Mouse (Mus musculus): ENCODE measurements around the gene Asf1b.

Gene Asf1b

GRCm38 (mm10) chr8:83955106-83955957 lies at the start of gene Asf1b, which contains the start of gene Gm10644:
Gene Asf1b, plus strand, starts transcription at chr8:83955507.
Gene Gm10644, minus strand, starts transcription at chr8:83955205.
- peak; percentile 90 to 91 for DNase-seq (ENCODE audit: low spot score in 2 of 2)

GRCm38 (mm10) chr8:83908583-83908982 lies 46.7 kb upstream of the Asf1b start:
- no peak for DNase-seq (ENCODE audit: low spot score in 2 of 2)

GRCm38 (mm10) chr8:83909311-83909710 lies 46.0 kb upstream of the Asf1b start:
- no peak for DNase-seq (ENCODE audit: low spot score in 2 of 2)

- no peak for DNase-seq (ENCODE audit: low spot score in 2 of 2)
Measured at GRCm38 (mm10) chr8:83911809-83912731, 43.2 kb upstream of the Asf1b start.

- DNase-seq (ENCODE audit: low spot score in 2 of 2) = no peak
Measured at GRCm38 (mm10) chr8:83914232-83914631, 41.1 kb upstream of the Asf1b start.

GRCm38 (mm10) chr8:83914860-83915259 lies 40.4 kb upstream of the Asf1b start:
- DNase-seq (ENCODE audit: low spot score in 2 of 2) = no peak

GRCm38 (mm10) chr8:83916015-83916414 lies 39.3 kb upstream of the Asf1b start:
- no peak for DNase-seq (ENCODE audit: low spot score in 2 of 2)

- DNase-seq (ENCODE audit: low spot score in 2 of 2) = no peak
Measured at GRCm38 (mm10) chr8:83917566-83917965, 37.7 kb upstream of the Asf1b start.

GRCm38 (mm10) chr8:83921558-83921957 lies 33.7 kb upstream of the Asf1b start:
- DNase-seq (ENCODE audit: low spot score in 2 of 2) = peak in 1 of 2 experiments; percentile 64

GRCm38 (mm10) chr8:83922727-83923126 lies 32.6 kb upstream of the Asf1b start:
- DNase-seq (ENCODE audit: low spot score in 2 of 2) = no peak

- no peak for DNase-seq (ENCODE audit: low spot score in 2 of 2)
Measured at GRCm38 (mm10) chr8:83924585-83924984, 30.7 kb upstream of the Asf1b start.

- no peak for DNase-seq (ENCODE audit: low spot score in 2 of 2)
Measured at GRCm38 (mm10) chr8:83926266-83926665, 29.0 kb upstream of the Asf1b start.

GRCm38 (mm10) chr8:83934222-83934621 lies 21.1 kb upstream of the Asf1b start:
- peak in 1 of 2 experiments; percentile 5 for DNase-seq (ENCODE audit: low spot score in 2 of 2)

GRCm38 (mm10) chr8:83934994-83935393 lies 20.3 kb upstream of the Asf1b start:
- no peak for DNase-seq (ENCODE audit: low spot score in 2 of 2)

GRCm38 (mm10) chr8:83935435-83935834 lies 19.9 kb upstream of the Asf1b start:
- DNase-seq (ENCODE audit: low spot score in 2 of 2) = no peak

GRCm38 (mm10) chr8:83937645-83938044 lies 17.7 kb upstream of the Asf1b start:
- DNase-seq (ENCODE audit: low spot score in 2 of 2) = no peak

- DNase-seq (ENCODE audit: low spot score in 2 of 2) = peak in 1 of 2 experiments; percentile 5
Measured at GRCm38 (mm10) chr8:83938330-83938729, 17.0 kb upstream of the Asf1b start.

GRCm38 (mm10) chr8:83941066-83941677 lies 14.1 kb upstream of the Asf1b start:
- no peak for DNase-seq (ENCODE audit: low spot score in 2 of 2)

GRCm38 (mm10) chr8:83942446-83942845 lies 12.9 kb upstream of the Asf1b start:
- no peak for DNase-seq (ENCODE audit: low spot score in 2 of 2)

- DNase-seq (ENCODE audit: low spot score in 2 of 2) = no peak
Measured at GRCm38 (mm10) chr8:83945540-83945939, 9.8 kb upstream of the Asf1b start.

GRCm38 (mm10) chr8:83954749-83955105 lies 580 bp upstream of the Asf1b start:
- DNase-seq (ENCODE audit: low spot score in 2 of 2) = no peak

GRCm38 (mm10) chr8:83955958-83956218 lies 581 bp downstream of the Asf1b start:
- no peak for DNase-seq (ENCODE audit: low spot score in 2 of 2)
